Mouse (Mus musculus): ENCODE measurements around the gene Vegfa.

Gene Vegfa

DNA sequence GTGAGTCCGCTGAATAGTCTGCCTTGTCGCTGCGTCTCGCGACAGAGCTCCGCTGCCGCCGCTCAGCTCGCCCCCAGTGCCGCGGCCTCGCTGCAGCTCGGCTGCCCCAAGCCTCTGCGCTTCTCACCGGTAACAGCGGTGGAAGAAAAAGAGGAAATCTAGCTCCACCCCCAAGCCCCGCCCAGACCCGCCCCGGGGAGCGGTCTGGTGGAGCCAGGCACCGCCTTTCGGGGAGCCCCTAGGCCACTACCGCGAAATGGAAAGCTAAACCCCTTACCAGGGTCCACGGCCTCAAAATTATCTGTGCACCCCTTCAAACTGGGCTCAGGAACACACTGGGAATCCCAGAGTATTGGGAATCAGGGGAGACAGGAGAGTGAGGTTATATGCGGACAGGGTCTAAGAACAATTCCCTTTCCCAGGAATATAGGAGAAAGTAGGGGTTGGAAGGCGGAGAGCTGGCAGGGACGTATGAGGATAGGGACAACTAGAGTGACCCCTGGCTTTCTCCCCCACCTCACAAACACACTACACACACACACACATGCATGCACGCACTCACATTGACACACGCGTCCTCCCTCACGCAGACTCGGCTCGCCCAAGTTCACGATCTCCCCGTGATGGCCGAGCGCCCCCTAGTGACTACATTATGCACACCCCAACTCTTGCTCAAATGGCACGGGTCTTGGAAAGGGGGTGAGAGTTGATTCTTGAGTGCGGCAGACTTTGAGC lies at the start of gene Vegfa:
Gene Vegfa (minus strand): TSS at position 113 of the 735 bp plus-strand sequence.
- DNase-seq (ENCODE audit: low read depth, low spot score), result peak; percentile 93

DNA sequence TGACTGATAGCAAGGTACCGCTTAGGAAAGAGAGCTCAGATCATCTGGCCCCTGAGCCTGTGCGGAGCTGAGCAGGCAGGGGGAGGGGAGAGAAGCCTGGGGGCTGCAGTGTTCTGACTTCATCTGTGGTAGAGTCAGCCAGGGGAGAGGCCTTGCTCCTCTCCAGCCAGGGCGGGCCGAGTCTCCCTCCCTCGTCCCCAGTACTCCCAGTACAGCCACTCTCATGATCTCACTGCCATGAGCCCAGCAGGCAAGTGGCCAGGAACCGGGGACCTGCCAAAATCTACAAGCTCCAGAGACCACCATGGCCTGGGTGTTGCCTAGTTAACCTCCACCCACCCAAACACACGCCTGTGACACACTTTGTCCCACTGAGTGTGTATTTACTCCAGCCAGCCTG lies 49.5 kb upstream of the Vegfa start:
- no peak for DNase-seq (ENCODE audit: low read depth, low spot score)

DNA sequence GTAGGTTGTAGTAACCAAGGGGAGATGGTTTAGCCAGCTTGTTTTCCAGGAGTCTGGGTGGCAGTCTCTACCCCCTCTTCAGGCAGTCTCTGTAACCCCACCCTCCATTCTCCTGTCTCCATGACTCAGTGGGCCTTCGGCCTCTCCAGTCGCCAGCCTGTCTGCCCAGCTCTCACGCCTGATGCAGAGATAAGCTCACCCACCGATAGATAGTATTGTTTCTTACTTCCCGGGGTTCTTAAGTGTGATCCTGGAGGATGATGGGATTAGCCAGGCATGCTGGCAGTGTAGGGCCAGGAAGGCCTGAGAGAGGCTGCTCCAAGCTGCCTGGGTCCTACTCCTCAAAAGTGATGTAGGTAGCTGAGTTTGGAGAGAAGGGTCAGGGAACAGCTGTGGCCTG lies 48.9 kb upstream of the Vegfa start:
- DNase-seq (ENCODE audit: low read depth, low spot score), result no peak

DNA sequence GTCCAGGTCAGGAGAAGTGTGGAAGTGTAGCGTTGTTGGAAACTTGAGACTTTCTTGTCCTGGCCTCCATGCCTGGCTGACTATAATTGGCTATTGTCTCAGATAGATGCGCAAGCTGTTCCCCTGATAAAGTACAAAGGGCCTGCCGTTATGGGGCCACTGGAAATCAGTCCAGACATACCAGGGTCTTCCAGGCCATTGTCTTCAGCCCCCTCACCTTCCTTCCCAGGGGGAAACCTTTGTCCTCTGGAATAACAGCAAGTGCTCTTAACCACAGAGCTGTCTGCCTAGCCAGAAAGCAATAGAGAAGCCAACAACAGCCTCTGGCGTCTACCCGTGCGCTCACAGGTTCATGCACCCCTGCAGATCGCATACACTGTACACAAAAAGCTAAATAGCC lies 48.2 kb upstream of the Vegfa start:
- no peak for DNase-seq (ENCODE audit: low read depth, low spot score)

DNA sequence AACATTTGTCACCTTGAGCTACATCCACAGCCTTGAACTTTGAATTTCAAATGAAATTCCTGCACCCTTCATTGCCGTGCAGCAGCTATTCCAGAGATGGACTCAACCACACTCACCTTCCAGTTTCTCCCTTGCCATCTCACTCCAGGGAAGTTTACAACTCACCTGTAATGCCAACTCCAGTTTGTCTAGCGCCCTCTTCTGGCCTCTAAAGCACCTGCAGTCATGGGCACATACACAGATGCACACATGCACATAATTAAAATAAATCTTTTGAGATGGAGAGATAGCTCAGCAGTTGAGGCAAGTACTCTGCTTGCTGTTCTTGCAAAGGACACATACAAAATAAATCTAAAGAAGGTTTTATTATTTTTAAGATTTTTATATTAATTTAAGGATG lies 46.9 kb upstream of the Vegfa start:
- no peak for DNase-seq (ENCODE audit: low read depth, low spot score)

DNA sequence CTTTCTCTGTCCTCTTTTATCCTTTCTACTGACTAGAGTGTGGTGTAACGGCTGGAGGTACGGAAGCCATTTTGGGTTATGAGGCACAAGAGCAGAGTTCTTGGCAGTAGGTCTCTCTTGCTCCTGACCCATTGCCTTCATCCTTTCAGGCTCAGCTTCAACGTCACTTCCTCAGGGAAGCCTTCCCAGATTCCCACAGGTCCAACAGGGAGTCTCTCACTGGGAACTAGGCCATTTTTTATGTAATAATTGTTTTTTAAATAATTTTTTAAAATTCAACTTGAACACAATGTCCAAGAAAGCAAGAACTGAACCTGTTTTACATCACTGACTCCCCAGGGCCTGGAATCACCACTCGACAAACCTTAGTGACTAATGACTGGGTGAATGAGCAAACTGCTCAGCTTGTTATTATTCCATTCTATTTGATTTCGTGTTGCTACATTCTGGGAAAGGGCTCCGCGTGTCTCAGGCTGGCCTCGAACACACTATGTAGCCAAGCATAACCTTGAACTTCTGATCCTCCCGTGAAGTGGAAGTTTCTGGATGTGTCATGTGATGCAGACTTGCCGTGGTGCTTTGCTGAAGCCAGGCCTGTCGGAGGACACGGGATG lies 45.9 kb upstream of the Vegfa start:
- no peak for DNase-seq (ENCODE audit: low read depth, low spot score)

DNA sequence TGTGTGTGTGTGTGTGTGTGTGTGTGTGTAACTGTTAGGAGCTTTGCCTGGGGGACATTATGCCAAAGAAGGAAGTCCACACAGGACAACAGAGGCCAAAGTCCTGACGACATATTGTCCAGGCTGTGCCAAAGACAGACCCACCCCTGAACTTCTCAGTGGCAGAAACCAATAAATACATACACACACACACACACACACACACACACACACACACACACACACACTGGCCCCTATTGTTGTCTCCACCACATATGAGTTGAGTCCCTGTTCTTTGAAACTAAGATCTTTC lies 44.0 kb upstream of the Vegfa start:
- DNase-seq (ENCODE audit: low read depth, low spot score), result no peak

DNA sequence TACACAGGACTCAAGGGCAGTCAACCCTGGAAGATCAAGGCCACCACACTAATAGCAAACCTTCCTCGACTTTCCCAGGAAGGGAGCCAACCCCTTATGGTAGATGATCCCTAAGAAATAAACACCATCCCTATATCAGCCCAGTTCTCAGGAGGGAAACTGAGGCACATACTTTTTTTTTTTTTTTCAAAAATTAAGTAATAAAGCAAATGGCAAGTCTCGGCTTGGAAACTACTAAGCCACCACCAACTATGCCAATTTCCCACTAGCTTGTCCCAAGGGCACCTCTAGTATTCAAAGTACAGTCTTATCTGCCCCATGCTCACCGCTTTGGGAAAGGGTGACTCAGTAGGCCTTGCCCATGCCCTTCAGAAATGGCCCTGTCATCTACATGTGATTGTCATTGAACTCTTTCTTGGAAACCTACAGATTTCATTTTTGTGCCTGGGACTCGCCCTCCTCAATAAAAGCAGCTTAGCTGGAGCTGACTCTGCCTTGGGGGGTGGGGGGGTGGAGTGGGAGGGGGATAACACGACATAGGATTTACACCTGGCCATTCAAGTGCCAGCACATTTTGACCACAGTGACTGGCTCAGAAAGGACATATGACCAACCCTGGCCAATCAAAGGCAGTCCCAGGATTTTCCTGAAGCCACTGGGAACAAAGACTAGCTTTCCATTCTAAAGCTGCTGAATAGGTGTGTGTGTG lies 43.5 kb upstream of the Vegfa start:
- DNase-seq (ENCODE audit: low read depth, low spot score), result no peak

DNA sequence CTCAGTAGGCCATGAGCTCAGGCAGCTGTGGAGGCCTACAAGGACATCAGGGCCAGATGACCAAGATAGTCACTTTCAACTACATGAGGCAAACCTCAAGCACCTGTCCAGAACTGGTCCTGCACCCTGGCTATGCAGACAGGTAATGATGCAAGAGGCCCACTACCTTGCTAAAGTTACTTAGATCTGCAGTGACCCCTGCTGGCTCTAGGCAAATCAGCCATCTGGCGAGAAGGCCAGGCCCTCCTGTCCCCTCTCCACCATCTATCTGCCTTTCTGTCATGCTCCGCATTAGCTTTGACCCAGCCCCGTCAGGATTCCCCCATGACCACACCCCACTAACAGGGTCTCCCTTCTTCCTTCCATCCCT lies 42.9 kb upstream of the Vegfa start:
- DNase-seq (ENCODE audit: low read depth, low spot score), result no peak

DNA sequence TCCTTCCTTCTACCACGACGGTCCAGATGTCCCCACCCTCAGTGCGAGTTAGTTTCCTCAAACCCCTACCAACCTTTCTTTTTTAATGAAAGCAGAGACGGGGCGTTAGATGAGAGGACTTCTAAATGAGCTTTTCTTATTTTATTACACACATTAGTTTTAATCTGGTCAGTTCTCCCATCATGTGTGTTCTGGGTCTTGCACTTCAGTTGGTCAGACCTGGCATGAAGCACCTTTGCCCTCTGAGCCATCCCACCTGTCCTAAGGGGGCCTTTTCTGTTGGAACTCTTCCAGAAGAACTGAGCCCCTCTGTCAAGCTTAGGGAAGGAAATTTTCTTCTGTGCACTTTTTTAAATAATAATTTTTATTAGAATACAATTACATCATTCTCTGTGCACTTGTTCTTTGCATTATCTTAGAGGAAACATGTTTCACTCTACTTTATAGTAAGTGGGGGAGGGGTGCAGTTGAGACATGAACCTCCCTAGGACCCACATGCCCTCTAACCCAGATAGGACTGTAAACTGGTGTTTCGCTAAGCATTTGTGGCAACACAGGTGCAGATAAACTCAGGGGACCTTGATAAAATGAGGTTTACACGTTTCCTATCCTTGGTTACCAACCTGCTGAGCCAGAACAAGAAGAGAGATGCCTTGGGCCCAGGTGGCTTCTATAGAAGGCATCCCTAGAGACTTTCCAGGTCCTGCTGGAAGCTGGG lies 42.4 kb upstream of the Vegfa start:
- no peak for DNase-seq (ENCODE audit: low read depth, low spot score)

DNA sequence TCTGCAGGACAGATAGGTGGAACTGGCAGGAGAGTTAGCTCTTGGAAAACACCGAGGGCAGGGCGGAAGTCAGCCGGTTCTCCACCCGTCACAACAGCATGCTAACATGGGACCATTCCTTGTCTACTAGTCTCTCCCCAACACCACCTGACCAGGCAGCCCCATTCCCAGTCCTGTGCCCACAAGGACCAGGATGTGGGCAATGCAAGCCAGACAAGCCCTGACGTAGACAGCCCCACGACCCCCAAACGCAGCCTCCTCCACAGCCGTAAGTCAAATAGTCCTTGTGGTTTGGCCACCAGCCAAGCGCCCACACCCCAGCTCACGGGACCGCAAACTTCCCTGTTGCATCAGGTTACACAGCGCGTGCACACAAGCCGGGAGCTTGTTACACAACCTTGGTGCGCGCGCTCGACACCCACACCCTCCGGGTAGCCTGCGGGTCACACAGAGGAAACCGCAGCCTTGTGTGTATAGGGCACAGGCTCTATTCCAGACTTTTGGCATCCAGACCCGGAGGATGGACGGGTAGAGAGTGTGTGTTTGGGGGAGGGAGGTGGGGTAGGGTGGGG lies 41.6 kb upstream of the Vegfa start:
- DNase-seq (ENCODE audit: low read depth, low spot score), result peak; percentile 67

DNA sequence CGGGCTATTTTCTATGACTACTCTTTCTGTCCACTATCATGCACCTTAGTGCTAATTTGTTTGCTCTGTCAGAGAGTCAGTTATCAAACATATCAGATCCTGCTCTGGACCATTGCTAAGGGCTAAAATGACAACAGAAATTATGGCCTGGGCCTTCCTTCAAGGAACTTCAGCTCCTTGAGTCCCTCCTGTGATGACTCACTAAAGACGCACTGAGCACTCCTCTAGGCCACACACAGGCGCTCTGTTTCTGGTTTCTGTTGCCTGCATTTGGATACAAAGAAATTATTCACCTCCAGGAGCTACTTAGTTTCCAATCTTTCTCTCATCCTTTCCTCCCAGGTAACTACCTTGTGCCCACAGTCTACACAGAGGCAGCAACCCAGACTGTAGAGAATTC lies 39.4 kb upstream of the Vegfa start:
- no peak for DNase-seq (ENCODE audit: low read depth, low spot score)

DNA sequence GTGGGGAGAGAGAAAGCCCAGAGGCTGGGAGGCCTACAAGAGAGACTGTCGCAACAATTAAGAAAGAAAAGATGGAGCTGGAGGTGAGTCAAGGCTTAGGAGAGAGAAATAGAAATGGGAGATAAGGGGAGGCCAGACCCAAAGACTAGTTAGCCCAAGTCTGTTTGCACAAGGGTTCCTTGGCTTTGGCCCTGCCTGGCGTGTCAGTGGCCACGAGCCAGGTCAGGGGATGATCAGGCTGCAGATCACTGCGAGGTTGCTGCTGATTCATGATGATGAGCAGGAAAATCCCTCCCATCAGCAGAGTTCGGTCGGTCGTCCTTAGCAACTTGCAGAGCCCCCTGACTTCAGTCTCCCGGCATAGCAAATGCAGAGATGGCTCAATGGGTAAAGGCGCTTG lies 37.9 kb upstream of the Vegfa start:
- no peak for DNase-seq (ENCODE audit: low read depth, low spot score)

DNA sequence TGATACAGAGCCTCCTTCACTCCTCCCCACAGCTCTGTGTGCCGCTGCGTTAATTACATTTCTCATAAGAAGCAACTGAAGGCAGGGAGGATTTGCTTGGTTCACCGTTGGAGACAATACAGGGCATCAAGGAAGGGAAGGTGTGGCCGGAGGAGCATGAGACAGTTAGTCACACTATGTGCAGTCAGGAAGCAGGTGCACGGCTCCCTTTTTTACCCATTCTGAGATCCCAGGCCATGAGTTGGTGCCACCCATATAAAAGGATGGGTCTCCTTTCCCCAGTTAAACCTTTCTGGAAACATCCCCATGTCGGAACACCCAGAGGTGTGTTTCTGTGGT lies 31.8 kb upstream of the Vegfa start:
- DNase-seq (ENCODE audit: low read depth, low spot score), result no peak

DNA sequence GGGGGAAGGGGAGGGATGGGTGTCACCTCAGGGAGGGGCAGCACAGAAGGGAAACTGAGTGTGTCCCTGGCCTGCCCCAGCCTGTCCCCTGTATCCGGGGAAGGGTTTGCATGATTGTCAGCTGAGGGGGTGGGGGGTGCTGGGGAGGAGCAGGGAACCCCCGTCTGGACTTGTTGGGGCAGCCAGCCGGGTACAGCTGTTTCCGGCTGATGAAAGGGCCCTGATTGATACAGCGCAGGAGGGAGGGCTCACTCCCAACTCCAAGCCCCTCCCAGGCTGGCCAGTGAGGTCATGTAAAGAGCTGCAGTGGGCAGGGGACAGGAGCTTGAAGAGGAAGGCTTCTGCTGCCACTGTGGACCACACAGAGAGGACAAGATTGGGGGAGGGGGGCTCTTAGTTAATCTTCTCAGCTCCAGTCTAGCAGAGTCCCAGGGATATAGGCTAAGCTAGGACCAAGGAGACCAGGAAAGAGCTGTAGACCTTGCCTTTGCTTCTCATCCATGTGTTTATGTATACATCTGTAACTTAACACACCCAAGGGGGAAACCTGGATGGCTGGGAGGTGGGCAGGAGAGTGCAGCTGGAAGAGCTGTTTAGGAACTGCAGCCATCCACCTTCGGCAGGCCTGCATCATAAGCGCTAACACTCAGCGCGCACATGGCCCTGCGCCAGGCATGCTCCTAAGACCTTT lies 31.3 kb upstream of the Vegfa start:
- DNase-seq (ENCODE audit: low read depth, low spot score), result peak; percentile 45

DNA sequence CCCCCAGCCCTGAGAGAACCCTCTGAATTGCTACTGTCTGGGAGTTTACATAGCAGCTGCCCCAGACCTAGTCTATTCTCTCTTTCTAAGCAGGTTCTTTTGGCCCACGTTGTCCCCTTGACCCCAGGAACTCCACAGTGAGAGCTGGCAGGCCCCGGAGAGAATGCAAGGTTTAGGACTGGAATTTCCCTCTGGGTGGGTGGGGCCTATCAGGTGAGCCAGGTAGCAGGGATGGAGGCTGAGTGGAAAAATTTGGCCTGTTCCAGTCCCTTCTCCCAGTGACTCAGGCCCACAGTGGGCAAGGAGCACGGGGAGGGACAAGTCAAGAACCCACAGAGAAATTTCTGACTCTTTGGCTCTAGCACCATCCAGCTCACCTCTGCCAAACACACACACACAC lies 28.1 kb upstream of the Vegfa start:
- no peak for DNase-seq (ENCODE audit: low read depth, low spot score)

DNA sequence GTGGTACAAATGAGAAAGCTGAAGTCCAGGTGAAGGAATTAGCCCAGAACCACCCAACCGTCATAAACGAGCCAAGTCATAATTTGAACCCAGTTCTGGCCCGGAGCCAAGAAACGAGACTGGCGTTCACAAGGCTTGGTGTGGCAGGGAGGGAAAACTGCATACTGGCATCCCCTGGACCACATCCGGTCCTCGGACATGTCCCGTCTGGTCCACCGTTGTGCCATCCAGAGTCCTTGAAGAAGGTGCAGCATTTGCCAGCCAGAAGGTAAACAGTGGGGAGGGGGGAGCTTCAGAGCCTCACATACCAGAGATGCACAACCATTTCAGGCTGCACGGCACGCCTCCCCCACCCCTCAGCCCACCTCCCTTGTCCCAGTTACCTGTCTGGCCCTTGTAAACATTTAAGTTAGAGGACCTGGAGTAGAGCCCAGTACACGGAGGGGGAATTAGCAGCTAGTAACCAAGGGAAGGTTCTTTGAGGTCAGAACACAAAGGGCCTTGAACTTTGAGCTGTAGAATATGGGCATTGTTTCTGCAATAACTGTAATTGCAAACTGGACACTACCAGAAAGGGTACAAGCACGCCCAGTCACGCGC lies 27.2 kb upstream of the Vegfa start:
- DNase-seq (ENCODE audit: low read depth, low spot score), result no peak

DNA sequence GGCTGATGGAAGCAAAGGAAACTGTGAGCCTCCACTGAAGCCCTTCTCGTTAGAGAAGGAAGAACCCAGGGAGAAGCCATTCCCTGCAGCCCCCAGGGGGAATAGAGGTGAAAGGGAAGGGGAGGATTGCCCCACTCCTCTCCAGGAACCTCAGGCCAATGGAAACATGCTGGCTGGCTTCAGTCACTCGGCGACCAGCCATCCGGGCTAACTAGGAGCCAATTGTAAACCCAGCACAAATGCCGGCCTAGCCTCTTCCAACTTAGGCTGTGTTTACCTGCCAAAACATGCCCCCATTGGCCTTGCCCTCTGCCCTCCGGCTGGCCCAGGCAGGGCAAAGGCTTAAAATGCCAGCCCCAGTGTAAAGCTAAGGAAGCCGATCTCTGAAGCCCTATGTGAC lies 24.1 kb upstream of the Vegfa start:
- no peak for DNase-seq (ENCODE audit: low read depth, low spot score)

DNA sequence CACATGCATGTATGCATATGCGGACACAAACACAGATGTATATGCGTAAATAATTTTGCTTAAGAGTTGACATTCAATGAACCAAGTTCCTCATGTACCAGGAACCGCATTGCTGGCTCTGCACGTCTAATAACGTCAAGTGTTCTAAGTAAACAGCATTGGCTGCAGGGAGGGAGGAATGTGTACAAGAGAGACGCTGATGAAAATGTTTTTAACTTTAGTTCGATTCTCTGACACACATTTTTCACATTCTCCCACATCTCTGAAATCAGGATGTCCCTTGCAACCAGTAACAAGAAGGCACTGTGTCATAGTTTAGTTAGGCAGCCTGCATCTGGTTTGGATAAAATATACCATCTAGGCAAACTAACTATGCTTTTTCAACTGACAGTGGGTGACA lies 23.6 kb upstream of the Vegfa start:
- DNase-seq (ENCODE audit: low read depth, low spot score), result no peak

DNA sequence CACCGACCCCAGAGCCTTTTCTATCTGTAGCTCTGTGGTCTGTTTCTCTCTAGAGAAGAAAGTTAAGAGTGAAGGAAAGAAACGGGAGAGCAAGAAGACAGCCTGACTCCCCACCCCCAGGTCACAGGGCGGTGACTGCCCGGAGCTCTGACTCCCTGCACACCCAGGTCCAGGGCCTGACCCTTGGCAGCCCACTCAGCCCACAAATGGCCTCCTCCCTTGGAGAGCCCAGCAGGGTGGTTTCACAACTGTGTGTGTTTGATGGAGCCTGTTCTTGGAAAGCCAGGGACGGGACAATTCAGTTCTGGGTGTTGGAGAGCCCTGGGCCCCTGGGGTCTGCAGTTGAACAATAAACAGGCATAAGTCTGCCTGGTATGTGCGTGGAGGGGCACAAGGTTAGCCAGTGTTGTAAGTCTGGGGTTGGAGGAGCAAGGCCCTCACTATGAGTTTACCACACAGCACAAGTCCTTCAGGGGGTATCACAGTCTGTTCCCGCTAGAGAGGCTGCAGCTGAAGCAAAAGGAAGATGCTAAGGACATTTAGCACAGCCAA lies 21.2 kb upstream of the Vegfa start:
- no peak for DNase-seq (ENCODE audit: low read depth, low spot score)

DNA sequence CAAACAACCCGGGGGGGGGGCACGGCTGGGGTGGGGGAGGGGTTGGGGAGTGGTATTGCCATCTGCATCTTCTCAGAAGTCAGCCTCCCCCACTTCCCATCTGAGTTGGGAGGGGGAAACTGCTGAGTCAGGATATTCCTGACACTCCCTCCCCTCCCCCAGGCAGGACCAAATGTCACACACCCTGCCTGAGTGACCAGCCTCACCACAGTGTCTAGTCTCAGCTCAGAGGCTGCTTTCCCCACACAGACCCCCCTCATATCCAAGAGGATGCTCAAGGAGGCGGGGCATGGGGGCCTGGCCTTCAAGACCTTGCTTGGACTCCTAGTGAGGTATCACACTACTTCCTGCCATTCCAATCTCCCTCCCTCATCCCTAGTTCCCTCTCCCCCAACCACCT lies 20.0 kb upstream of the Vegfa start:
- no peak for DNase-seq (ENCODE audit: low read depth, low spot score)

Data from mesoderm, embryonic 11.5 days (tissue).